Mouse (Mus musculus): ENCODE measurements around the gene Ppp1r15a. TPM values are rescaled to one million over a fixed set of nuclear protein-coding genes. Genes with fewer than 3 reads are reported as not detected.

Ppp1r15a gene
- polyA plus RNA-seq, 1 experiment from 2014 or later: 14.7 TPM

DNA sequence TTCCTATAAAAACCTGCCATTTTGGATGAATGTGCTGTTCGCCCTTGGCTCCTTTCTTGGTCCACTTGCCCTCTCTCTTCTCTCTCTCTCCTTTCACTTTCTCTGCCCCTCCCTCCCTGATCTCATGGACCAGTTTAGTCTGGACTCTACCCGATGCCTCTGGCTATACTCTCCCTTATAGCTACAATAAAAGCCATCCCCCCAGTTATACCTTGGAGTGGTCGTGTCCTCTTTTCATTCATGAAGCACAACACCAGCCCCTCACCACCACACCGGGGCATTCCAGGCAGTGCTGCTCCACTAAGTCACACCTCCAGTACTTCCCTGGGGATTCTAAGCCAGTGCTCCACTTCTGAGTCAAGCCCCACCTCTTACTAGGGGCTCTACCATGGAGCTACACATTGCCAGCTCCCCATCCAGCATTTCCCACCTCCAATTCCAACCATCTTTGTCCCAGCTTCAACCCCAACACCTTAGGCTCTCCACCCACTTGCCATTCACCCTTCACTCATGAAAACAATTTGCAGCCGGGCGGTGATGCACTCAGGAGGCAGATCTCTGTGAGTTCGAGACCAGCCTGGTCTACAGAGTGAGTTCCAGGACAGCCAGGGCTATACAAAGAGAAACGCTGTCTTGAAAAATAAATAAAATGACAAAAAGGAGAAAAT is 41.2 kb upstream of the Ppp1r15a start:
- H3K9ac ChIP-seq (ENCODE audit: low read length): no peak overlapping the region
- H3K4me1 ChIP-seq (replicated peaks; ENCODE audit: control insufficient read depth, insufficient read depth, low read length): peaks cover 28% of the 10 kb centered on the region
- peak overlapping the region; percentile 48; the same call in 1 of the 2 replicates for H3K4me3 ChIP-seq (ENCODE audit: low read depth, low read length)
- H3K27ac ChIP-seq (ENCODE audit: low read depth): peak overlapping the region; percentile 79
- H3K9me3 ChIP-seq (ENCODE audit: control insufficient read depth, low read length): no peaks in the 10 kb centered on the region
- H3K4me2 ChIP-seq (ENCODE audit: low read length): peak overlapping the region; percentile 69
- ATAC-seq (replicated peaks; ENCODE audit: low FRiP score, low TSS enrichment, low read depth): no peak
- H3K36me3 ChIP-seq (ENCODE audit: control insufficient read depth, insufficient read depth, low read length): no peaks in the 10 kb centered on the region
- no peaks in the 10 kb centered on the region for H3K27me3 ChIP-seq (replicated peaks; ENCODE audit: control insufficient read depth, insufficient read depth, low read length)
- no peak for DNase-seq (ENCODE audit: low spot score)
- WGBS: 75% methylated on average over 8 of the region's 8 CpGs

- H3K4me3 ChIP-seq (ENCODE audit: low read depth, low read length): no peak overlapping the region
- H3K27me3 ChIP-seq (replicated peaks; ENCODE audit: control insufficient read depth, insufficient read depth, low read length): no peaks in the 10 kb centered on the region
- no peak overlapping the region for H3K9ac ChIP-seq (ENCODE audit: low read length)
- 88% methylated on average over 9 of the region's 9 CpGs for WGBS
- no peak overlapping the region for H3K27ac ChIP-seq (ENCODE audit: low read depth)
- H3K9me3 ChIP-seq (ENCODE audit: control insufficient read depth, low read length): no peaks in the 10 kb centered on the region
- H3K4me1 ChIP-seq (replicated peaks; ENCODE audit: control insufficient read depth, insufficient read depth, low read length): peaks cover 22% of the 10 kb centered on the region
- no peak for ATAC-seq (replicated peaks; ENCODE audit: low FRiP score, low TSS enrichment, low read depth)
- no peak overlapping the region for H3K4me2 ChIP-seq (ENCODE audit: low read length)
- H3K36me3 ChIP-seq (ENCODE audit: control insufficient read depth, insufficient read depth, low read length): no peaks in the 10 kb centered on the region
- DNase-seq (ENCODE audit: low spot score): no peak
Measured at GRCm38 (mm10) chr7:45565446-45565845, 39.4 kb upstream of the Ppp1r15a start.

- WGBS: 54% methylated on average over 2 of the region's 2 CpGs
- no peak for DNase-seq (ENCODE audit: low spot score)
- H3K4me2 ChIP-seq (ENCODE audit: low read length): no peak overlapping the region
- H3K27ac ChIP-seq (ENCODE audit: low read depth): no peak overlapping the region
- H3K9ac ChIP-seq (ENCODE audit: low read length): no peak overlapping the region
- no peak overlapping the region for H3K4me3 ChIP-seq (ENCODE audit: low read depth, low read length)
- H3K36me3 ChIP-seq (ENCODE audit: control insufficient read depth, insufficient read depth, low read length): no peaks in the 10 kb centered on the region
- H3K4me1 ChIP-seq (replicated peaks; ENCODE audit: control insufficient read depth, insufficient read depth, low read length): peaks cover 20% of the 10 kb centered on the region
- no peaks in the 10 kb centered on the region for H3K27me3 ChIP-seq (replicated peaks; ENCODE audit: control insufficient read depth, insufficient read depth, low read length)
- no peaks in the 10 kb centered on the region for H3K9me3 ChIP-seq (ENCODE audit: control insufficient read depth, low read length)
- ATAC-seq (replicated peaks; ENCODE audit: low FRiP score, low TSS enrichment, low read depth): no peak
Measured at GRCm38 (mm10) chr7:45564811-45565210, 38.7 kb upstream of the Ppp1r15a start.

DNA sequence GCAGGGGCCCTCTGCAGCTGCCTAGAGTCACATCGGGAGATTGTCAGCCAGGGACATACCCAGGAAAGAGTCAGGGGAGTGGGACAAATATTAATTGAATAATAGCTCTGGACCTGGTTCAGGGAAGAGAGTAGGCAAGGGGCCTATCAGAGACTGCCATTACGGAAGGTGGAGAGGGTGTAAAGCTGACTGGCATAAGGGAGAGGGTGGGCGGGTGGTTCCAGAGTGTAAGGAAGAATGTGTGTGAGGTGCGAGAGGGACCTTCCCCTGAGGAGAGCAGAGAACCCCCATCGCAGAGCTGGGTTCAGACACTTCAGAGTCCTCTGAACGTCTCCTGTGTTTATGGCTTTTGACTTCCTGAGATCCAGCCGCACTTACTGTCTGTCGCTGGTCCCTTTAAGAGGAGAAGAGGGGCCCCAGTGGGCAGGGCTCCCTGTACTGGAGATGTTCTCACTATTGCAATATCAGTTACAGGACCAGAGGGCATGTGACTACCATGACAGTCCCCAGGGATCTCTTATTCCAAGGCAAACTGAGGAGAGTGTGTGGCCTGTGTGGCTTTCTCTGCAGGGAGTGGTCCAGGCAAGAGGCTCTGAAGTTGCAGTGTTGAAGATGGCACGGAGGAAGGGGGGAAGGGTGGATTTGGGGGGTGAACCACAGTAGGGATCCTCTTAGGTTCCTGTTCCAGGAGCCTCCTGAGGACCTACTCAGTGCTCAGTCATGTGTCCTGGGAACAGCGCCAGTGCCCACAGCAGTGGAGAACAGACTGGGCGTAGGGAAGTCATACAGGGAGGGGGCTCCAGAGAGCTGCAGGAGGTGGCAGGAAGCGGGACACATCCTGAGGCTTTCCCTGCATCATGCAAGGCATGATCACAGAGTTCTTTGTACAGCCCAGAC is 35.8 kb upstream of the Ppp1r15a start:
- Histone ChIP-seq H3K27ac (ENCODE audit: low read depth) (no peak overlapping the region), H3K4me3 (ENCODE audit: low read depth, low read length) (no peak overlapping the region), H3K4me2 (ENCODE audit: low read length) (peak overlapping the region; percentile 26), H3K36me3 (ENCODE audit: control insufficient read depth, insufficient read depth, low read length) (no peaks in the 10 kb centered on the region), H3K27me3 (replicated peaks; ENCODE audit: control insufficient read depth, insufficient read depth, low read length) (no peaks in the 10 kb centered on the region), H3K4me1 (replicated peaks; ENCODE audit: control insufficient read depth, insufficient read depth, low read length) (peaks cover 13% of the 10 kb centered on the region), H3K9ac (ENCODE audit: low read length) (0 out of 2 replicates have a peak overlapping the region, but pooled peaks have one; percentile 1), H3K9me3 (ENCODE audit: control insufficient read depth, low read length) (no peaks in the 10 kb centered on the region)
- WGBS: 46% methylated on average over 12 of the region's 12 CpGs
- no peak for DNase-seq (ENCODE audit: low spot score)
- 0 out of 2 replicates have a peak, but pooled peaks have one; percentile 10 for ATAC-seq (replicated peaks; ENCODE audit: low FRiP score, low TSS enrichment, low read depth)

- no peak overlapping the region for H3K27ac ChIP-seq (ENCODE audit: low read depth)
- no peak overlapping the region for H3K4me3 ChIP-seq (ENCODE audit: low read depth, low read length)
- no peak overlapping the region for H3K9ac ChIP-seq (ENCODE audit: low read length)
- no peaks in the 10 kb centered on the region for H3K27me3 ChIP-seq (replicated peaks; ENCODE audit: control insufficient read depth, insufficient read depth, low read length)
- H3K4me2 ChIP-seq (ENCODE audit: low read length): peak overlapping the region; percentile 26
- H3K4me1 ChIP-seq (replicated peaks; ENCODE audit: control insufficient read depth, insufficient read depth, low read length): peaks cover 13% of the 10 kb centered on the region
- H3K9me3 ChIP-seq (ENCODE audit: control insufficient read depth, low read length): no peaks in the 10 kb centered on the region
- H3K36me3 ChIP-seq (ENCODE audit: control insufficient read depth, insufficient read depth, low read length): no peaks in the 10 kb centered on the region
- ATAC-seq (replicated peaks; ENCODE audit: low FRiP score, low TSS enrichment, low read depth) (peak; percentile 44; the same call in 1 of the 2 replicates), DNase-seq (ENCODE audit: low spot score) (peak; percentile 95)
- 24% methylated on average over 17 of the region's 17 CpGs for whole genome bisulfite sequencing
Measured at GRCm38 (mm10) chr7:45560843-45561623, 35.0 kb upstream of the Ppp1r15a start.

DNA sequence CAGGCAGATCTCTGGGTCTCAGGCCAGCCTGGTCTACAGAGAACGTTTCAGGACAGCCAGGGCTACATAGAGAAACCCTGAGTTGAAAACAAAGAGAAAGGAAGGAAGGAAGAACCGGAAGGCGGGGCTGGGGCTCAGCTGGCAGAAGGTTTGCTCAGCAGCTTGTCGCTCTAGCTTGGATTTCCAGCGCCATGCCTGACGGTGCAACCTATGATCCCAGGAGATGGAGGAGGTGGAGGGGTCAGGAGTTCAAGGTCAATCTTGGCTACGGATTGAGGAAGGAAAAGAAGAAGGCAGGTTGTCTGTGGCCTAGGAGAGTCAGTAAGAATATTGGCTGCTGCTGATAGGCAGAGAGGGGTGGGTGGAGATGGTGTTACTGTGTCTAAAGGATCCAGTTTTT is 34.2 kb upstream of the Ppp1r15a start:
- no peak for ATAC-seq (replicated peaks; ENCODE audit: low FRiP score, low TSS enrichment, low read depth)
- H3K27me3 ChIP-seq (replicated peaks; ENCODE audit: control insufficient read depth, insufficient read depth, low read length): no peaks in the 10 kb centered on the region
- WGBS: 78% methylated on average over 7 of the region's 7 CpGs
- H3K4me3 ChIP-seq (ENCODE audit: low read depth, low read length): no peak overlapping the region
- no peaks in the 10 kb centered on the region for H3K36me3 ChIP-seq (ENCODE audit: control insufficient read depth, insufficient read depth, low read length)
- no peak overlapping the region for H3K9ac ChIP-seq (ENCODE audit: low read length)
- H3K4me2 ChIP-seq (ENCODE audit: low read length): no peak overlapping the region
- no peaks in the 10 kb centered on the region for H3K9me3 ChIP-seq (ENCODE audit: control insufficient read depth, low read length)
- no peak overlapping the region for H3K27ac ChIP-seq (ENCODE audit: low read depth)
- peaks cover 13% of the 10 kb centered on the region for H3K4me1 ChIP-seq (replicated peaks; ENCODE audit: control insufficient read depth, insufficient read depth, low read length)
- DNase-seq (ENCODE audit: low spot score): no peak

DNA sequence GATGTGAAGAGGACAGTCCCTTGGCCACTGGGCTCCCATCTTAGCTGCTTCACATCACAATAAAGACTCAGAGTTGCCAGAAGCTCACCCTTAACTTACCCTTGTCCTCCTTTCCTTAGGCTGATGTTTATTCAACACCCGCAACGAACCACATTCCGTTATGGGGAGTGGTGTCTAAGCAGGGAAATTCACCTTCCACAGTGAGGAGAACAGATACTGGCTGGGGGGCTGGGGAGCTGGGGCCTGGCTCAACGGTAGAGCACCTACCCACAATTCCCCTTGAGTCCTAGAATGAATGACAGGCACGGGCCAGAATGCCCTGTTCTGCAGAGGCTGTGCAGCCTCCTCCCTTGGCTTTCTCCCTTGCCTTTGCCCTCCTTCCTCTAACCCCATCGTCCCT is 32.8 kb upstream of the Ppp1r15a start:
- no peaks in the 10 kb centered on the region for H3K27me3 ChIP-seq (replicated peaks; ENCODE audit: control insufficient read depth, insufficient read depth, low read length)
- no peak overlapping the region for H3K4me2 ChIP-seq (ENCODE audit: low read length)
- peaks cover 13% of the 10 kb centered on the region for H3K4me1 ChIP-seq (replicated peaks; ENCODE audit: control insufficient read depth, insufficient read depth, low read length)
- DNase-seq (ENCODE audit: low spot score) (no peak), ATAC-seq (replicated peaks; ENCODE audit: low FRiP score, low TSS enrichment, low read depth) (no peak)
- WGBS: 21% methylated on average over 6 of the region's 6 CpGs
- no peak overlapping the region for H3K27ac ChIP-seq (ENCODE audit: low read depth)
- H3K36me3 ChIP-seq (ENCODE audit: control insufficient read depth, insufficient read depth, low read length): no peaks in the 10 kb centered on the region
- H3K9me3 ChIP-seq (ENCODE audit: control insufficient read depth, low read length): no peaks in the 10 kb centered on the region
- H3K9ac ChIP-seq (ENCODE audit: low read length): no peak overlapping the region
- no peak overlapping the region for H3K4me3 ChIP-seq (ENCODE audit: low read depth, low read length)

GRCm38 (mm10) chr7:45555787-45556186 is 29.7 kb upstream of the Ppp1r15a start:
- H3K36me3 ChIP-seq (ENCODE audit: control insufficient read depth, insufficient read depth, low read length): no peaks in the 10 kb centered on the region
- no peaks in the 10 kb centered on the region for H3K27me3 ChIP-seq (replicated peaks; ENCODE audit: control insufficient read depth, insufficient read depth, low read length)
- WGBS: 29% methylated on average over 8 of the region's 8 CpGs
- no peak overlapping the region for H3K4me2 ChIP-seq (ENCODE audit: low read length)
- H3K4me1 ChIP-seq (replicated peaks; ENCODE audit: control insufficient read depth, insufficient read depth, low read length): 0 out of 2 replicates have a peak, but pooled peaks cover 2% of the 10 kb centered on the region
- DNase-seq (ENCODE audit: low spot score) (peak; percentile 85), ATAC-seq (replicated peaks; ENCODE audit: low FRiP score, low TSS enrichment, low read depth) (no peak)
- H3K9ac ChIP-seq (ENCODE audit: low read length): no peak overlapping the region
- H3K4me3 ChIP-seq (ENCODE audit: low read depth, low read length): no peak overlapping the region
- H3K9me3 ChIP-seq (ENCODE audit: control insufficient read depth, low read length): no peaks in the 10 kb centered on the region
- no peak overlapping the region for H3K27ac ChIP-seq (ENCODE audit: low read depth)
